Mouse (Mus musculus): ENCODE measurements at regions not wholly inside any gene's neighbourhood (a gene's known extent, or its start where the extent isn't known, plus 50 kb on each side); places are given as distances from the start of the nearest gene placed in this dataset.
A peak's percentile ranks its signal among the peaks of the same experiment; 100 is the strongest.

GRCm38 (mm10) chr6:103275476-103275875, 234.9 kb upstream of the Chl1 start:
- Histone ChIP-seq H3K27me3 (ENCODE audit: control insufficient read depth, insufficient read depth, low read length) (no peaks in the 10 kb centered on the region), H3K4me3 (ENCODE audit: low read depth, low read length) (no peak overlapping the region), H3K4me1 (ENCODE audit: control insufficient read depth, insufficient read depth, low read length) (no peaks in the 10 kb centered on the region), H3K36me3 (ENCODE audit: control insufficient read depth, insufficient read depth, low read length) (no peaks in the 10 kb centered on the region), H3K4me2 (no peak overlapping the region), H3K9me3 (ENCODE audit: control insufficient read depth, low read length) (no peaks in the 10 kb centered on the region), H3K9ac (ENCODE audit: low read length) (no peak overlapping the region), H3K27ac (ENCODE audit: low read depth, low read length) (no peak overlapping the region)
- DNase-seq (ENCODE audit: low spot score, missing footprints) (peak; percentile 93), ATAC-seq (ENCODE audit: low FRiP score) (no peak)
- 28% methylated on average over 2 of the region's 2 CpGs for WGBS

DNA sequence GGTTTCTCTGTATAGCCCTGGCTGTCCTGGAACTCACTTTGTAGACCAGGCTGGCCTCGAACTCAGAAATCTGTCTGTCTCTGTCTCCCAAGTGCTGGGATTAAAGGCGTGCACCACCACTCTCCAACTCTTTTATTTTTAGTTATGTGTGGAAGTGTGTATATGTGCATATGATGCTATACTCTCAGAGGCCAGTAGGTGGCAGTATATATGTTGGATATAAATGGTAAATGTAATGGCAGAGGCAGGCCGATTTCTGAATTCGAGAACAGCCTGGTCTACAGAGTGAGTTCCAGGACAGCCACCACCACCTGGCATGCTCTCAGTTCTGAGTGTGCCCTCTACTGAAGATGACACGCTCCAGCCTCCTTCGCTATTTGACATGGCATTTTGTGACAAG, 214.4 kb upstream of the Chl1 start:
- no peaks in the 10 kb centered on the region for H3K9me3 ChIP-seq (ENCODE audit: control insufficient read depth, low read length)
- H3K27me3 ChIP-seq (ENCODE audit: control insufficient read depth, insufficient read depth, low read length): no peaks in the 10 kb centered on the region
- H3K9ac ChIP-seq (ENCODE audit: low read length): no peak overlapping the region
- no peaks in the 10 kb centered on the region for H3K4me1 ChIP-seq (ENCODE audit: control insufficient read depth, insufficient read depth, low read length)
- no peaks in the 10 kb centered on the region for H3K36me3 ChIP-seq (ENCODE audit: control insufficient read depth, insufficient read depth, low read length)
- H3K27ac ChIP-seq (ENCODE audit: low read depth, low read length): no peak overlapping the region
- no peak overlapping the region for H3K4me3 ChIP-seq (ENCODE audit: low read depth, low read length)
- DNase-seq (ENCODE audit: low spot score, missing footprints) (no peak), ATAC-seq (ENCODE audit: low FRiP score) (no peak)
- WGBS: 88% methylated on average over 6 of the region's 6 CpGs
- no peak overlapping the region for H3K4me2 ChIP-seq

- DNase-seq (ENCODE audit: low spot score, missing footprints): peak; percentile 89
Measured at GRCm38 (mm10) chr6:103306420-103307249, 203.8 kb upstream of the Chl1 start.

DNA sequence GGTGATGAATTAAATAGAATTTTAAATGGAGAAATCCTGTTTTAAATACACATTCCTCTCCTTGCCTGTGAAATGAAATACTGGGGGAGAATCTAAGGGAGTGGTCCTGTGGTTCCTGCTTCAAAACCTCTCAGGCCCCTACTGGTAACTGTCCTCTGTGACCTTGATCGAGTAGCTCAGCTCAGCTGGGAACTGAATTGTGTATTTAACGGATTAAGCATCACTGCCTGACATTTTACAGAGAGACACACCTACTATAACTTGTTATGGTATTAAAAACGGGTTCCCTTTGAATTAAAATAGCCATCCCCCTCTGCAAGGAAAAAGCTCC, 203.2 kb upstream of the Chl1 start:
- Histone ChIP-seq H3K4me2 (no peak overlapping the region), H3K4me3 (ENCODE audit: low read depth, low read length) (no peak overlapping the region), H3K27ac (ENCODE audit: low read depth, low read length) (no peak overlapping the region), H3K9ac (ENCODE audit: low read length) (no peak overlapping the region), H3K36me3 (ENCODE audit: control insufficient read depth, insufficient read depth, low read length) (no peaks in the 10 kb centered on the region), H3K4me1 (ENCODE audit: control insufficient read depth, insufficient read depth, low read length) (no peaks in the 10 kb centered on the region), H3K27me3 (ENCODE audit: control insufficient read depth, insufficient read depth, low read length) (no peaks in the 10 kb centered on the region), H3K9me3 (ENCODE audit: control insufficient read depth, low read length) (no peaks in the 10 kb centered on the region)
- ATAC-seq (ENCODE audit: low FRiP score) (peak; percentile 66), DNase-seq (ENCODE audit: low spot score, missing footprints) (no peak)
- WGBS: 16% methylated on average over 3 of the region's 3 CpGs

More at GRCm38 (mm10) chr6:103306420-103307249, 203.8 kb upstream of the Chl1 start:
- H3K27ac ChIP-seq (ENCODE audit: low read depth, low read length): no peak overlapping the region
- H3K4me3 ChIP-seq (ENCODE audit: low read depth, low read length): no peak overlapping the region
- H3K4me1 ChIP-seq (ENCODE audit: control insufficient read depth, insufficient read depth, low read length): no peaks in the 10 kb centered on the region
- H3K9ac ChIP-seq (ENCODE audit: low read length): no peak overlapping the region
- ATAC-seq (ENCODE audit: low FRiP score): peak; percentile 73
- no peaks in the 10 kb centered on the region for H3K36me3 ChIP-seq (ENCODE audit: control insufficient read depth, insufficient read depth, low read length)
- WGBS: 46% methylated on average over 8 of the region's 8 CpGs
- H3K27me3 ChIP-seq (ENCODE audit: control insufficient read depth, insufficient read depth, low read length): no peaks in the 10 kb centered on the region
- no peaks in the 10 kb centered on the region for H3K9me3 ChIP-seq (ENCODE audit: control insufficient read depth, low read length)
- H3K4me2 ChIP-seq: no peak overlapping the region

DNA sequence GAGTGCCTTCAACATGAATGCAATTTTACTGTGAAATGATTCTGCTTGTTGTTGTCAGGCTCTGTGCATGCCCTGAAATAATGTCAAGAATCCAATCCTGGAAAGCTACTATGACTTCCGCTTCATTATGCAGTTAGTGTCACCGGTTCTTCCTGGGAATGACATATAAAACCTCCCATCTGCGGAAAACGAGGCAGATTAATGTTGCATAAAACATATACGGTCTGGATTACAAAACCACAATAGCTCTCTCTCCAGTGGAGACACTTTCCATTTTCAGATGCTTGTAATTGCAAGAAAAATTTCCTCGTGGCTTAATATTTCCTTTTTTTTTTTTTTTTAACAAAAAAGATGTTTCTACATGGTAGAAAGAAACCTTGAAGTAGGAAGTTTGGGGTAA, 198.2 kb upstream of the Chl1 start:
- no peaks in the 10 kb centered on the region for H3K9me3 ChIP-seq (ENCODE audit: control insufficient read depth, low read length)
- no peak for ATAC-seq (ENCODE audit: low FRiP score)
- no peak overlapping the region for H3K27ac ChIP-seq (ENCODE audit: low read depth, low read length)

GRCm38 (mm10) chr6:103312935-103313334, 197.5 kb upstream of the Chl1 start:
- H3K9ac ChIP-seq (ENCODE audit: low read length): no peak overlapping the region
- 40% methylated on average over 5 of the region's 5 CpGs for WGBS
- no peak overlapping the region for H3K4me3 ChIP-seq (ENCODE audit: low read depth, low read length)
- no peaks in the 10 kb centered on the region for H3K36me3 ChIP-seq (ENCODE audit: control insufficient read depth, insufficient read depth, low read length)
- no peak overlapping the region for H3K4me2 ChIP-seq
- ATAC-seq (ENCODE audit: low FRiP score): no peak
- H3K27me3 ChIP-seq (ENCODE audit: control insufficient read depth, insufficient read depth, low read length): peaks cover 3% of the 10 kb centered on the region; the same call in 1 of the 2 replicates
- H3K9me3 ChIP-seq (ENCODE audit: control insufficient read depth, low read length): no peaks in the 10 kb centered on the region
- no peak overlapping the region for H3K27ac ChIP-seq (ENCODE audit: low read depth, low read length)
- DNase-seq (ENCODE audit: low spot score, missing footprints): no peak
- no peaks in the 10 kb centered on the region for H3K4me1 ChIP-seq (ENCODE audit: control insufficient read depth, insufficient read depth, low read length)

More for the DNA sequence above, 198.2 kb upstream of the Chl1 start:
- Histone ChIP-seq H3K4me3 (ENCODE audit: low read depth, low read length) (no peak overlapping the region), H3K27me3 (ENCODE audit: control insufficient read depth, insufficient read depth, low read length) (peaks cover 3% of the 10 kb centered on the region; the same call in 1 of the 2 replicates), H3K9ac (ENCODE audit: low read length) (no peak overlapping the region), H3K4me2 (no peak overlapping the region), H3K4me1 (ENCODE audit: control insufficient read depth, insufficient read depth, low read length) (no peaks in the 10 kb centered on the region), H3K36me3 (ENCODE audit: control insufficient read depth, insufficient read depth, low read length) (no peaks in the 10 kb centered on the region)
- WGBS: 82% methylated on average over 6 of the region's 6 CpGs
- no peak for DNase-seq (ENCODE audit: low spot score, missing footprints)

DNA sequence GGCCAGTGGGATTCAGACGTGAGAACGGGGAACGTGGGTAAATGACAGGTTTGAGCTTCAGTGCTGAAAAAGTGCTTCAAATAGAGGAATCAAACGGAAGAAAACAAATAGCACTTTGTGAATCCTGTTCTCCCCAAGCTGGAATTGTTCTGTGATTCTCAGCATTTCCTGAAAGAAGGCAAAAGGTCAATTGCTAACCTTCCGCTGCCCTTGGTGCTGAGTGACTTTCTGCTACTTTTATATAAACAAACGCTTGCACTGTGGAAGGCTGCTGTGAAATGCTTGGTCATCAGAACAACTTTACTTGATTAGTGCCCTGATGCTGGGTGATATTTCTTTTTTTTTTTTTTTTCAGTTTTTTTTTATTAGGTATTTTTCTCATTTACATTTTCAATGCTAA, 192.3 kb upstream of the Chl1 start:
- H3K9ac ChIP-seq (ENCODE audit: low read length): no peak overlapping the region
- no peak overlapping the region for H3K4me2 ChIP-seq
- H3K9me3 ChIP-seq (ENCODE audit: control insufficient read depth, low read length): no peaks in the 10 kb centered on the region
- H3K27me3 ChIP-seq (ENCODE audit: control insufficient read depth, insufficient read depth, low read length): peaks cover 3% of the 10 kb centered on the region; the same call in 1 of the 2 replicates
- no peak overlapping the region for H3K27ac ChIP-seq (ENCODE audit: low read depth, low read length)
- H3K4me1 ChIP-seq (ENCODE audit: control insufficient read depth, insufficient read depth, low read length): no peaks in the 10 kb centered on the region
- ATAC-seq (ENCODE audit: low FRiP score): no peak
- DNase-seq (ENCODE audit: low spot score, missing footprints): no peak
- 26% methylated on average over 6 of the region's 6 CpGs for WGBS
- no peaks in the 10 kb centered on the region for H3K36me3 ChIP-seq (ENCODE audit: control insufficient read depth, insufficient read depth, low read length)
- no peak overlapping the region for H3K4me3 ChIP-seq (ENCODE audit: low read depth, low read length)

- Histone ChIP-seq H3K4me3 (ENCODE audit: low read depth, low read length) (no peak overlapping the region), H3K27ac (ENCODE audit: low read depth, low read length) (no peak overlapping the region), H3K27me3 (ENCODE audit: control insufficient read depth, insufficient read depth, low read length) (peaks cover 3% of the 10 kb centered on the region; the same call in 1 of the 2 replicates), H3K36me3 (ENCODE audit: control insufficient read depth, insufficient read depth, low read length) (no peaks in the 10 kb centered on the region), H3K4me2 (no peak overlapping the region), H3K4me1 (ENCODE audit: control insufficient read depth, insufficient read depth, low read length) (no peaks in the 10 kb centered on the region), H3K9ac (ENCODE audit: low read length) (no peak overlapping the region), H3K9me3 (ENCODE audit: control insufficient read depth, low read length) (no peaks in the 10 kb centered on the region)
- DNase-seq (ENCODE audit: low spot score, missing footprints) (no peak), ATAC-seq (ENCODE audit: low FRiP score) (no peak)
- 68% methylated on average over 3 of the region's 3 CpGs for WGBS
Measured at GRCm38 (mm10) chr6:103318677-103319359, 191.6 kb upstream of the Chl1 start.

GRCm38 (mm10) chr6:103319964-103320363, 190.4 kb upstream of the Chl1 start:
- DNase-seq (ENCODE audit: low spot score, missing footprints) (no peak), ATAC-seq (ENCODE audit: low FRiP score) (0 out of 2 replicates have a peak, but pooled peaks have one; percentile 20)
- no peak overlapping the region for H3K9ac ChIP-seq (ENCODE audit: low read length)
- no peak overlapping the region for H3K4me2 ChIP-seq
- no peak overlapping the region for H3K27ac ChIP-seq (ENCODE audit: low read depth, low read length)
- peaks cover 3% of the 10 kb centered on the region; the same call in 1 of the 2 replicates for H3K27me3 ChIP-seq (ENCODE audit: control insufficient read depth, insufficient read depth, low read length)
- WGBS: 76% methylated on average over 2 of the region's 2 CpGs
- no peaks in the 10 kb centered on the region for H3K4me1 ChIP-seq (ENCODE audit: control insufficient read depth, insufficient read depth, low read length)
- no peak overlapping the region for H3K4me3 ChIP-seq (ENCODE audit: low read depth, low read length)
- no peaks in the 10 kb centered on the region for H3K9me3 ChIP-seq (ENCODE audit: control insufficient read depth, low read length)
- H3K36me3 ChIP-seq (ENCODE audit: control insufficient read depth, insufficient read depth, low read length): no peaks in the 10 kb centered on the region

Measured in midbrain, embryonic 11.5 days (tissue).